Mouse (Mus musculus) megakaryocyte, embryonic 14.5 days (primary cell): ENCODE results near the gene Dennd5b.

ENCODE experiments used
- FLI1 ChIP-seq: IDR thresholded peaks from 2 replicates; pipeline ENCODE4 v1.6.1; 2012; ENCODE audit warnings: low read length, inconsistent platforms, mixed read lengths
- GATA1 ChIP-seq: IDR thresholded peaks from 3 replicates; pipeline ENCODE4 v1.6.1; 2012; ENCODE audit warnings: mixed read lengths, low read length, inconsistent platforms, borderline replicate concordance

DNA sequence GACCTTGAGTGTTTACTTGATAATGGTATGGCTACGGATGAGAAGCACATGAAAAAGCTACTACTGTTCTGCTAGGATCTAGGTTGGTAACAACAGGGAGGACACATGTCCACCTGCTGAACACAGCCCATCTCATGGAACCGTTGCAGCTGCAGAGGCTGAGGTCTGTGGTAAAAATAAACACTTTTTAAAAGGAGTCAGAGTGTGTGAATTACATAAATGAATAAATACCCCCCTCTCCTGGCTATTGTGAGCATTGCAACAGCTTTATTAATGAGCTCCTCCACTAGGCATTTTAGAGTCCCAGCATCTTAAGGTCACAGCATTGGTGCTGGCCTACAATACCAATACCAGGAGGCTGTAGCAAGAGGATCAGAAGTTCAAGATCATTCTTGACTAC lies 18.4 kb upstream of the Dennd5b start:
- TF ChIP-seq GATA1 (no peak), FLI1 (no peak)
